Mouse (Mus musculus) midbrain, embryonic 12.5 days (tissue): ENCODE measurements at regions not wholly inside any gene's neighbourhood (a gene's known extent, or its start where the extent isn't known, plus 50 kb on each side); places are given as distances from the start of the nearest gene placed in this dataset.

ENCODE experiments used
- ATAC-seq: fragments of 200-750 bp; cut with Nextera tagmentation; 2 replicates; pipeline ENCODE4 v1.8.0; 2017; ENCODE audit warnings: low read depth, moderate TSS enrichment, moderate library complexity; ENCODE audit not compliant: low FRiP score
- H3K27ac ChIP-seq: fragments of 300-500 bp; sonication (generic); replicated peaks from 2 replicates; pipeline ENCODE4 v1.5.1; 2016; ENCODE audit warnings: mild to moderate bottlenecking
- H3K27me3 ChIP-seq: fragments of 300-500 bp; sonication (generic); 2 replicates; pipeline ENCODE4 v1.6.1; 2016; ENCODE audit warnings: mild to moderate bottlenecking
- H3K36me3 ChIP-seq: fragments of 300-500 bp; sonication (generic); 2 replicates; pipeline ENCODE4 v1.6.1; 2016
- H3K4me1 ChIP-seq: fragments of 300-500 bp; sonication (generic); 2 replicates; pipeline ENCODE4 v1.6.1; 2016
- H3K4me2 ChIP-seq: fragments of 300-500 bp; sonication (generic); replicated peaks from 2 replicates; pipeline ENCODE4 v1.6.1; 2016; ENCODE audit warnings: mild to moderate bottlenecking, moderate library complexity
- H3K4me3 ChIP-seq: fragments of 300-500 bp; sonication (generic); 2 replicates; pipeline ENCODE4 v1.5.1; 2016; ENCODE audit warnings: mild to moderate bottlenecking
- H3K9ac ChIP-seq: fragments of 300-500 bp; sonication (generic); replicated peaks from 2 replicates; pipeline ENCODE4 v1.6.1; 2016; ENCODE audit warnings: mild to moderate bottlenecking, moderate library complexity
- H3K9me3 ChIP-seq: fragments of 300-500 bp; sonication (generic); 2 replicates; pipeline ENCODE4 v1.6.1; 2016; ENCODE audit warnings: mild to moderate bottlenecking
- WGBS: fragments of 180-500 bp; shearing (Covaris S2); methylation state at CpG from one replicate; pipeline ENCODE4 v1.1.7; 2016; 5-methylcytosine and 5-hydroxymethylcytosine counted together

DNA sequence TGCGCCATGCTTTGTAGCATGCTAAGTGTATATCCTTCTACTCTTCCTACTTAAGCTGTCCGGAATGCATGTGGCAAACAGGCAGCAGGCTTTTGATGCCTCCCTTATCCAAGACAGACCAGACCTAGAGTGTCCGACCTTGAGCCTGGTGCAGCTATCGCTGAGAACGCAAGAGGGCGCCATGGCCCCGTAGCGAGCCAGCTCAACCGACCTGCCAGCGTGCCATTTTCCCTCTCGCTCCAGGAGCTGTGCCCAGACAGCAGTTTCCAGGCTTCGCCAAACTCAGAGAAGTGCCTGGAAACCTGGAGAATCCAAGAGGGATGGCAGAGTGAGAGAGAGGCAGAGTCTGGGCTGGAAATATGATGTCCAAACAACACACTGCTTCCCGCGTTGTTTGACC, 155.8 kb upstream of the Gm12830 start:
- peak overlapping the region; percentile 45 for H3K4me2 ChIP-seq
- H3K36me3 ChIP-seq, result no peaks in the 10 kb centered on the region
- H3K27ac ChIP-seq, result no peak overlapping the region
- 2% methylated on average over 14 of the region's 14 CpGs for WGBS
- H3K27me3 ChIP-seq, result peaks cover 70% of the 10 kb centered on the region
- peaks cover 13% of the 10 kb centered on the region for H3K4me1 ChIP-seq
- peak overlapping the region; percentile 28; the same call in 1 of the 2 replicates for H3K4me3 ChIP-seq
- no peak overlapping the region for H3K9ac ChIP-seq
- ATAC-seq, result peak; percentile 72
- H3K9me3 ChIP-seq, result no peaks in the 10 kb centered on the region

DNA sequence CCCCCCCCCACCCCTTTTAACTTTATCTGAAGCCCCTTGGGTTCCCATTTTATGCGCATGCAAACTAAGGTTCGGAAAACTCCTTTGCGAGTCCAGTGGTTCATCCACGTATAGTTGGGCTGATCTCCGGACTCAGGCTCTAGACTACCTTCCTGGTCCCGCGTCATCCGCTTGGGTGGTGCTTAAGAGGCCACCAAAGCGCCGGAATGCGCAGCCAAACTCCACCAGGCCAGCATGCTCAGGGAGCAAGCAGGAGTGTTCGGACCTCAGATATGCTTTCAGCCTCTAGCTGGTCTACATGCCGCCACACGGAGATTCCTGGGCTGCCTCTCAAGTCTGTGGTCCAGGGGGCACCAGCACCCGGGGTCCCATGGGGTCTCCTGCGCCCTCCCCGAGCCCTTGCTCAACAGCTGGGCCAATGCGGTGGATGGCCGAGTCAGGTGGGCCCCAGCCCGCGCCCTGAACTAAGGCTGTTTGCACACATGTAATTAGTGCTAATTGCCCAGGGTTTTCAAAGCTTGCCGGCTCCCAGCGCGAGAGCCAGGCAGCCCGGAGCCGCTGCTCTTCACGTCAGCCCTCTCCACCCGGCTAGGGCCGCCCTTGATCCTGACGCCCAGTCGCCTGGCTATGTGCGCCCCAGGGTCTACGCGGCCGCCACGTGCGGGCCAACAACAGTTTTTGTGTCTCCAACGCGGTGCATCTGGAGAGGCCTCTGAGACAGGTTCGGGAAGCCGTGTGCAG, 155.1 kb upstream of the Gm12830 start:
- Histone ChIP-seq H3K9me3 (no peaks in the 10 kb centered on the region), H3K4me1 (peaks cover 13% of the 10 kb centered on the region), H3K4me2 (peak overlapping the region; percentile 45), H3K9ac (no peak overlapping the region), H3K36me3 (no peaks in the 10 kb centered on the region), H3K27me3 (peaks cover 70% of the 10 kb centered on the region), H3K27ac (no peak overlapping the region), H3K4me3 (peak overlapping the region; percentile 28)
- WGBS, result 3% methylated on average over 41 of the region's 41 CpGs
- ATAC-seq, result peak; percentile 53; the same call in 1 of the 2 replicates

DNA sequence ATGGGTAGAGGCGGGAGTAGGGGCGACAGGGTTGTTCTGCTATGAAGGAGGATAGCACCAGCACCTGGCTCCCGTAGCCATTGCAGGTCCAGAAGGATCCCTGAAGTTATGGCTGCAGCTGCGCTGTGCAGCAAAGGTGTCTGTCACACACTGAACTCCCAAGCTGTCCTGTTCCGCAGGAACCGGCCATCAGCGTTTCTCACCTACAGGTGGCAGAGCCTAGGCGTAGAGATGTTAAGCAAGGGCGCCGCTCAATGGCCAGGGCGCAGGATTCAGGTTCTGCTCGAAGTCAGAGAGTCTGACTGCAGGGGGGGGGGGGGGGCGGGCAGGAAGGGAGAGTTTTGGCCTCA, 154.6 kb upstream of the Gm12830 start:
- H3K9me3 ChIP-seq, result no peaks in the 10 kb centered on the region
- peaks cover 72% of the 10 kb centered on the region for H3K27me3 ChIP-seq
- no peaks in the 10 kb centered on the region for H3K36me3 ChIP-seq
- no peak for ATAC-seq
- peaks cover 13% of the 10 kb centered on the region for H3K4me1 ChIP-seq
- no peak overlapping the region for H3K9ac ChIP-seq
- peak overlapping the region; percentile 28 for H3K4me3 ChIP-seq
- H3K27ac ChIP-seq, result no peak overlapping the region
- 5% methylated on average over 8 of the region's 13 CpGs for WGBS
- peak overlapping the region; percentile 45 for H3K4me2 ChIP-seq

DNA sequence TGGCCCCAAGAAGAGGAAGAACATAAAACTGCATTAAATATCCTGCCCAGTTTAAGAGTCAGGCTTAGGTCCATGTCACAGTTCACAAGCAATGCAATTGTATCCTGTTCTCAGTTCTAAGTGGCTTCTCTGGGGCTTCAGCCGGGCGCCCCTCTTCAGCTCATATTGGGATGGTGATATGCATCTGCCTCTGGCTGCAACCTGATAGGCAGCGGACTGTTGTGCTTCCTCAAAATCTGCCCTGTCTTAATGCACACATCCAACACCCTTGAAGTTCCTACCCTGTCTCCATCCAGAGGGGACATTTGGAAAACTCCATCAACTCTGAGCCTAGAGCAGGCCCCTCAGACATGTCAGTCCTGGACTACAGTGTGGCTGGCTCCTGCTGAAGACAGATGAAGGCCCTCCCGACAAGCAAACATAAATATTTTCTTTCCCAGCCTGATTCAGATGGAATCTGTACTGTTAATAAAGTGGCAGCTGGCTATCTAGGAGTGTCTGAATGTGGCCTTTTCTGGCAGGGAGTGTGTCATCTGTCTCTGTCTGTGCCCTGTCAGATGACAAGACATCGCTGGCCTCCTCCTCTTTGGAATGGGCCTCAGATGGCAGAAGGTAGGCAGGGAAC, 149.3 kb upstream of the Gm12830 start:
- Histone ChIP-seq H3K9me3 (no peaks in the 10 kb centered on the region), H3K4me1 (no peaks in the 10 kb centered on the region), H3K27ac (no peak overlapping the region), H3K27me3 (peaks cover 39% of the 10 kb centered on the region), H3K36me3 (no peaks in the 10 kb centered on the region), H3K4me2 (no peak overlapping the region), H3K9ac (no peak overlapping the region), H3K4me3 (no peak overlapping the region)
- WGBS, result 86% methylated on average over 5 of the region's 5 CpGs
- no peak for ATAC-seq

DNA sequence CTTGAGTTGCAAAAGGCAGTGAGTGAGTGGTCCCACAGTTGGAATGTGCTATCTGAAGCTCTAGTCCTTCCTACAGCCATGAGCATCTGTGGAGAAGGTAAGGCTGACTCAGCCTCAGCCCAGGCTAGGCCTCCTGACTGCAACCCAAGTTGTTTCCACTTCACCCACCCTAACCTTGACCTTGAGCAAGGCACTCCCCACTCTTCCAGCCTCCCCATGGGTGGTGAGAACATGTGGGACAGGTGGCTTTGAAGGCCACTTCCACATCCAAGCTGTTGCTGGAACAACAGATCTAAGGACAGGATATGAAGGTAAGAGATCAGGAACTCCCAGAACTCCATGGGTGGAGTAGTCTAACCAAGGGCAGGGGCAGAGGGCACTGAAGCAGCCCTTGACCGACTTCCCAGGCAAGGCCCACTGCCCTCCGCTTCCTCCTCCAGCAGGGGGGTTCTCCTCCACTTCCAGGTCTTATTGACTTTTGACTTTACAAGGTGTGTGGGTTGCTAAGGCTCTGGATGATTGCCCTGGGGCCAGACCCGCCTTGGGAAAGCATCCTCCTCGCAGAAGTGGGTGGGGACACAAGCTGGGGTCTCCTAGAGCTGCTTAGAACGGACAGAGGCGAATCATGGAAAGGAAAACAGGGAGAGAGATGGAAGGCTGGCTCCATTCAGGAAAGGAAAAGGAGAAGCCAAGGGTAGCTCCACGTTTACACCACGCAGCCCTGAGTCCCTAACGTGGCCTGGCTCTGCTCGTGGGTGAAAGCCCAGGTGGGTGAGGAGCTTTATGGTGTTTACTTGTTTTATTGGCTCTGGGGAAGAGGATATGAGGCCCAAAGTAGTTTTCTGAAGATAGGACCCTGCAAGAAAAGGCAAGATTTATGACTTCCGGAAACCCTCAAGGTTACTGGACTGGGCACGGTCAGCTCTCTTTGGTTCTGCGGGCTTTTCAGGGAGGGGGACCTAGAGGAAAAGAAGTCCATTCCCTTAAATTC, 144.3 kb upstream of the Gm12830 start:
- Histone ChIP-seq H3K9ac (no peak overlapping the region), H3K27ac (no peak overlapping the region), H3K9me3 (no peaks in the 10 kb centered on the region), H3K4me1 (peaks cover 21% of the 10 kb centered on the region), H3K4me2 (no peak overlapping the region), H3K4me3 (no peak overlapping the region), H3K36me3 (no peaks in the 10 kb centered on the region), H3K27me3 (peaks cover 11% of the 10 kb centered on the region)
- 84% methylated on average over 13 of the region's 13 CpGs for WGBS
- no peak for ATAC-seq

DNA sequence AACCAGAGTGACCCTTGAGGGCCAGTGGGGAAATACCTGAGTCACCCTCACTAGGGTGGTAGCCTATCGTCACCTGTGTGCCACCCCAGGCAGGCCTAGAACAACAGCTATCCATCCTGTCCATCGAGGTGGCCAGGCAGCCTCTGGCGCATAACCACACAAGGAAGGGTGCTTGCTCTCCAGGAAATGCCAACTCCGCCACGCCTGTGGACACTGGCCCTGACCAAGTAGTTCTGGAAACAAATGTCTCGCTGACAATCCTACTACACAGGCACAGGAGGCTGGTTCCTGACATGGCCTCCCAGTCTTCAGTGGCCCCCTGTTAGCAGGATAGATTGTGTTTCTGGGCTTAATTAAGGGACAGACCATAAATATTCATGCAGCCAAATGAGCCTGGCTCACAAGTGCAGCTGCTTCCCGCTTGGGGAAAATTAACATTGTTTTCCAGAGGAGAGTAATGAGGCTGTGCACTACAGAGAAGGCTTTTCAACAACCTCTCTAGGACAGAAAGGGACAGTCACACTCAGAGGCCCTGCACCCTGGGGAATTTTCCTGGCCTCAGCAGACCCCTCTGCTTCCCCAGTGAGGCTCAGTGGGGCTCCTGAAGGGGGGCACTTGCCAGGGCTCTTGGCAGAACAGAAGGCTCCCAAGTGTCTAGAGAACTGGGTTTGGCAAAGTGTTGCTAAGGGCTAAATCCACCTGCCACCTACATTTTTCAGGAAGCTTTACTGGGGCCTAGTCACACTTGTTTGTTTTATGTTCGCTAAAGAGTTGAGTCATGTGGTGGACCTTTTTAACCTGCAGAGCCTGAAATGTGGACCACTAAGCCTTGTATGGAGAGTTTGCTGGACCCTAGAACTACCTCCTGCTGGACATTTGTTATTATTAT, 143.2 kb upstream of the Gm12830 start:
- H3K4me1 ChIP-seq, result peaks cover 22% of the 10 kb centered on the region
- peaks cover 9% of the 10 kb centered on the region for H3K27me3 ChIP-seq
- no peak overlapping the region for H3K9ac ChIP-seq
- H3K4me3 ChIP-seq, result no peak overlapping the region
- H3K4me2 ChIP-seq, result no peak overlapping the region
- no peaks in the 10 kb centered on the region for H3K9me3 ChIP-seq
- H3K27ac ChIP-seq, result peak overlapping the region; percentile 43
- 69% methylated on average over 8 of the region's 8 CpGs for WGBS
- ATAC-seq, result peak; percentile 88
- no peaks in the 10 kb centered on the region for H3K36me3 ChIP-seq

DNA sequence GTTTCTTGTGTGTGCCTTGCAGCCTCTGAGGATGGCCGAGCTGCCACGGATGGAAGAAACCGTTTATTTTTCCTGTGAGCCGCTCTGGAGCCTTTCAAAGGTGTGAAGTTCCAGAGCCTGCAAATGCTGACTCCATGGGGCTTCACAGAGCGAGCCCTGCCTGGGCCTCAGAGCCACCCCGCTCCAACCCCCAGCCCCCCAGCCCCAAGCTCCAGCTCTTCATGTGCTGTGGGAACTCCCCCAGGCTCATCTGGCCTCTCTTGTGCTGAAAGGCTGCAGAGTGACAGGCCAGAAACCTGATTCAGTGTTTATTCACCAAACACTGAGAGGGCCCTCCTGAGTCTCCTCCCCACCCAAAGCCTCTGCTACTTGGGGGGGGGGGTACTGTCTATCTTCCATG, 141.2 kb upstream of the Gm12830 start:
- 58% methylated on average over 6 of the region's 6 CpGs for WGBS
- H3K27me3 ChIP-seq, result peaks cover 15% of the 10 kb centered on the region

DNA sequence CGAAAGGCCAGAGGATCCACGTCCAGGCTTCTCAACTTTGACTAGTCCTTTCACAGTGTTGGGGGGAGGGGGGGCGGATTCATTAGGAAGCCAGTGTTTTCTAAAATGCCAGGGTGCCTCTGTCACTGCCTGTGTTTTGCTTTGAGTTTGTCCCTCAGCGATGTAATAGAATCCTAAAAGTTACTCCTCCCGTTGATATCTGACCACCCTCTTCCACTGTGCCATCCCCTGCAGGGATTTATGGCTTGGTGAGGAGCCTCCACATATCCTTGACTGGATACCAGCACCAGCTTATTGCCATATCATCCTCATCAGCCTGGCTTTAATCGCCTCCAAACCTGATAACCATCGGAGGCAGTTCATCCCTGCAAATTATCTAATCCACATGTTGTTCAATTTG, 138.6 kb upstream of the Gm12830 start:
- 75% methylated on average over 7 of the region's 7 CpGs for WGBS
- no peaks in the 10 kb centered on the region for H3K36me3 ChIP-seq
- H3K4me3 ChIP-seq, result no peak overlapping the region
- no peak overlapping the region for H3K9ac ChIP-seq
- H3K4me1 ChIP-seq, result peaks cover 26% of the 10 kb centered on the region
- no peak for ATAC-seq
- no peak overlapping the region for H3K27ac ChIP-seq
- peaks cover 23% of the 10 kb centered on the region for H3K27me3 ChIP-seq
- no peaks in the 10 kb centered on the region for H3K9me3 ChIP-seq
- no peak overlapping the region for H3K4me2 ChIP-seq

More for the DNA sequence above, 141.2 kb upstream of the Gm12830 start:
- Histone ChIP-seq H3K4me2 (no peak overlapping the region), H3K4me3 (no peak overlapping the region), H3K9ac (no peak overlapping the region), H3K36me3 (no peaks in the 10 kb centered on the region), H3K9me3 (no peaks in the 10 kb centered on the region), H3K4me1 (peaks cover 26% of the 10 kb centered on the region), H3K27ac (no peak overlapping the region)
- no peak for ATAC-seq

DNA sequence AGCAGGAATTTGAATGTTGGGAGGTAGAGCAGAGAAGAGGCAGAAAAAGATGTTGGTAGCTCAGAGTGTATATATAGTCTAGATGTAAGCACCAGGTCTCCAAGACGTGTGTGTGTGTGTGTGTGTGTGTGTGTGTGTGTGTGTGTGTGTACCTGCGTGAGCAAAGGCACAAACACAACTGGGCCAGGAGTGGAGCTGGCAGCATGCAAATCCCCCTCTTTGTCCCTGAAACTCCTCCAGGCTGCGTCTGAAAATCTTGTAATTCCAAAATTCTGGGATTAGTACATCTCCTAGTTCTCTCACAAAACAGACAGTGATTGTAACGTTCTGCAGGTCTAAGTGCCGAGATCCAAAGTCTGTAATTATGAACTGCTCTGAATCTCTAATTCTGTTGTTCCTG, 137.8 kb upstream of the Gm12830 start:
- Histone ChIP-seq H3K27me3 (peaks cover 28% of the 10 kb centered on the region), H3K4me2 (no peak overlapping the region), H3K9me3 (no peaks in the 10 kb centered on the region), H3K27ac (no peak overlapping the region), H3K4me3 (no peak overlapping the region), H3K9ac (no peak overlapping the region), H3K36me3 (no peaks in the 10 kb centered on the region), H3K4me1 (peaks cover 18% of the 10 kb centered on the region; the same call in 1 of the 2 replicates)
- WGBS, result 65% methylated on average over 5 of the region's 5 CpGs
- ATAC-seq, result no peak

DNA sequence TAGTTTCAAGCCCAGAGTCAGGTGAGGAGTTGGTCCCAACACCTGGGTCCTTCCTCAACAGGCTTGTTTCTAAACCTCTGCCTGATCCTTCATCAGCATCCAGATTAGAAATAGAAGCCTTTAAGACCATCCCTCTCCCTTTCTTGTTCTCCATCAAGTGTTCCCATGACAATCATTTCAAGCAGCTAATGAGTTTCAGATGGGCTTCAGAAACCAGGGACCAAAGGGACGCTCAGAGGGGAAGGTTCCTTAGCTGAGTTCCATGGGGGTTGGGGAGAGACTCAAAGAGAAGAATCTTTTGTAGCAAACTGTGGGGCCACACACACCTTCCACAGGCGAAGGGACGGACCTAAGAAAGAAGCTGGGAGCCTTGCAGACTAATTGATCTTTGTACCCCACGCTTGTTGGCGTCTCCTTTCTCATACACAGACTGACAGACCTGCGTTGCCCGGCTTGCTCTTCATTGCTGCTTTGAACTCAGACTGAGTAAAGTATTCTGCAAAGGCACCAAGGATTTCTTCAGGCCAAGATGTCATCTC, 136.6 kb upstream of the Gm12830 start:
- H3K9ac ChIP-seq, result no peak overlapping the region
- H3K4me2 ChIP-seq, result no peak overlapping the region
- H3K27ac ChIP-seq, result no peak overlapping the region
- no peak for ATAC-seq
- no peak overlapping the region for H3K4me3 ChIP-seq
- H3K4me1 ChIP-seq, result peaks cover 15% of the 10 kb centered on the region; the same call in 1 of the 2 replicates
- H3K9me3 ChIP-seq, result no peaks in the 10 kb centered on the region
- H3K27me3 ChIP-seq, result peaks cover 32% of the 10 kb centered on the region
- no peaks in the 10 kb centered on the region for H3K36me3 ChIP-seq
- WGBS, result 68% methylated on average over 7 of the region's 7 CpGs

DNA sequence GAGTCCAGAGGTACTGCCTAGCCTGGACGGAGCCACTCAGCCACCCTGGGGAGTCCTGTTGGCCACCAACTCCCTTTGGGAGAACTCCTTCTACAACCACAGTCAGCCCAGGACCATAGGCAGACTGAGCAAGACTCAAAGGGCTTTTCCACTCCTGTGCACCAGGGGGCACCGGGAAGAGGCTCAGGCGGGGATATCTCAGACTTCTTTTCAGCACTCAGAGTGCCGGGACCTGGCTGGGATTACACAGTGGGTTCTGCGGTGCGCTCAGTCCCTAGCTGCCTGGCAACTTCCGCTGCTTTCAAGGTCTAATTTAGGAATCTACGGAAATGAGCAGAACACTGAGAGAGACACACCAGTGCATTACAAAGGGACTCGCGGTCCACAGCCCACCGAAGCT, 136.1 kb upstream of the Gm12830 start:
- Histone ChIP-seq H3K36me3 (no peaks in the 10 kb centered on the region), H3K4me3 (0 out of 2 replicates have a peak overlapping the region, but pooled peaks have one; percentile 9), H3K27me3 (peaks cover 28% of the 10 kb centered on the region), H3K4me2 (peak overlapping the region; percentile 36), H3K9me3 (no peaks in the 10 kb centered on the region), H3K4me1 (peaks cover 13% of the 10 kb centered on the region; the same call in 1 of the 2 replicates), H3K27ac (no peak overlapping the region), H3K9ac (no peak overlapping the region)
- WGBS, result 15% methylated on average over 11 of the region's 11 CpGs
- ATAC-seq, result peak; percentile 64; the same call in 1 of the 2 replicates
